8 mouse cellular contexts compared by ENCODE assay signal in genomic region chr9:63378174-63378573, GRCm38 (mm10). TPM values are rescaled to one million over a fixed set of nuclear protein-coding genes. Genes with fewer than 3 reads are reported as not detected.
DNase-seq lines count a peak whose midpoint lies in the region; ATAC-seq and TF ChIP-seq lines count a peak whose summit lies in the region.

No protein-coding gene starts in this region.

- H3K9me3 ChIP-seq in E14TG2a.4 (ENCODE audit: low read length), result no peaks in the 10 kb centered on the region
- H3K9me3 ChIP-seq in forebrain, embryonic 14.5 days (replicated peaks; ENCODE audit: control insufficient read depth, low read length), result no peaks in the 10 kb centered on the region
- no peaks in the 10 kb centered on the region for H3K9me3 ChIP-seq in liver, embryonic 13.5 days (replicated peaks)

- intact Hi-C loops in heart, postnatal 25 days (cut with DNase I), result no loop called here

- 20% methylated on average over 8 of the region's 8 CpGs for WGBS in forebrain, embryonic 14.5 days
- 18% methylated on average over 8 of the region's 8 CpGs for WGBS in liver, embryonic 13.5 days (ENCODE audit: insufficient replicate concordance)

- H3K9ac ChIP-seq in forebrain, embryonic 14.5 days (ENCODE audit: low read length), result peak overlapping the region; percentile 88
- H3K9ac ChIP-seq in liver, embryonic 13.5 days, result peak overlapping the region; percentile 91

- H3K27ac ChIP-seq in forebrain, embryonic 14.5 days (ENCODE audit: low read depth, low read length), result peak overlapping the region; percentile 74; the same call in 1 of the 2 replicates
- H3K27ac ChIP-seq in liver, embryonic 13.5 days, result peak overlapping the region; percentile 86; the same call in 1 of the 2 replicates

- peak; percentile 27 for ATAC-seq in forebrain, embryonic 14.5 days
- ATAC-seq in liver, embryonic 13.5 days (ENCODE audit: low read depth), result no peak

- H3K27me3 ChIP-seq in E14TG2a.4 (ENCODE audit: insufficient read depth, low read length), result no peaks in the 10 kb centered on the region
- H3K27me3 ChIP-seq in forebrain, embryonic 14.5 days (replicated peaks; ENCODE audit: control insufficient read depth, insufficient read depth, low read length), result no peaks in the 10 kb centered on the region
- no peaks in the 10 kb centered on the region for H3K27me3 ChIP-seq in liver, embryonic 13.5 days

- H3K4me3 ChIP-seq in E14TG2a.4 (replicated peaks; ENCODE audit: low read length), result peak overlapping the region; percentile 84
- H3K4me3 ChIP-seq in forebrain, embryonic 14.5 days (ENCODE audit: low read depth, low read length), result peak overlapping the region; percentile 76
- H3K4me3 ChIP-seq in liver, embryonic 13.5 days (replicated peaks), result peak overlapping the region; percentile 83

- peak overlapping the region; percentile 75 for H3K4me2 ChIP-seq in forebrain, embryonic 14.5 days (ENCODE audit: low read length)
- H3K4me2 ChIP-seq in liver, embryonic 13.5 days, result peak overlapping the region; percentile 86

- peak; percentile 40 for DNase-seq in heart, adult 11 months
- no peak for DNase-seq in heart, postnatal 25 days (ENCODE audit: low spot score)
- DNase-seq in forebrain, embryonic 14.5 days (ENCODE audit: low spot score), result peak; percentile 22
- no peak for DNase-seq in liver, embryonic 13.5 days
- no peak for DNase-seq in right cerebral cortex, postnatal 4 days
- no peak for DNase-seq in cerebellum, adult 11 months
- no peak for DNase-seq in cerebellum, adult 9-10 months

- no peak for TF ChIP-seq CTCF in E14TG2a.4 (conservative IDR thresholded peaks at IDR 0.05; ENCODE audit: low read length)

- H3K4me1 ChIP-seq in E14TG2a.4 (replicated peaks; ENCODE audit: low read depth, low read length), result peaks cover 13% of the 10 kb centered on the region
- peaks cover 23% of the 10 kb centered on the region for H3K4me1 ChIP-seq in forebrain, embryonic 14.5 days (ENCODE audit: control insufficient read depth, insufficient read depth, low read length)
- peaks cover 41% of the 10 kb centered on the region for H3K4me1 ChIP-seq in liver, embryonic 13.5 days (replicated peaks)

- peaks cover 21% of the 10 kb centered on the region for H3K36me3 ChIP-seq in E14TG2a.4 (ENCODE audit: insufficient read depth, low read length)
- no peaks in the 10 kb centered on the region for H3K36me3 ChIP-seq in forebrain, embryonic 14.5 days (ENCODE audit: control insufficient read depth, insufficient read depth, low read length)
- no peaks in the 10 kb centered on the region; the same call in 1 of the 2 replicates for H3K36me3 ChIP-seq in liver, embryonic 13.5 days

RNA-seq across cellular contexts. Expression of gene Map2k5, which starts 0.5 kb away (rescaled TPM):
- 10 to 100 TPM; 18.7 to 19.8 TPM for total RNA-seq in heart, postnatal 25 days (2021)
- polyA plus RNA-seq in forebrain, embryonic 14.5 days (2014; fragmentation: Nextera tagmentation; extraction: Ambion mirVana), result 38.3 and 40.3 TPM in 2 replicates
- polyA plus RNA-seq in liver, embryonic 13.5 days (2015; fragmentation: Nextera tagmentation; extraction: Ambion mirVana), result 10.5 and 11.0 TPM in 2 replicates

RNA-seq across cellular contexts. Expression of gene 2300009A05Rik, which starts 20.9 kb away (rescaled TPM):
- 10 to 100 TPM; 36.2 to 37.3 TPM for total RNA-seq in heart, postnatal 25 days (2021)
- polyA plus RNA-seq in forebrain, embryonic 14.5 days (2014; fragmentation: Nextera tagmentation; extraction: Ambion mirVana), result 64.4 and 69.7 TPM in 2 replicates
- polyA plus RNA-seq in liver, embryonic 13.5 days (2015; fragmentation: Nextera tagmentation; extraction: Ambion mirVana), result 28.2 and 29.6 TPM in 2 replicates

Comparison
In these comparisons a context has a peak if more than half of its experiments do, and no peak if none do; other contexts are left out.
1. DNase-seq: peak in heart, adult 11 months (single experiment) and forebrain, embryonic 14.5 days (single experiment); none in heart, postnatal 25 days (single experiment), liver, embryonic 13.5 days (single experiment), right cerebral cortex, postnatal 4 days (single experiment), cerebellum, adult 11 months (single experiment) and cerebellum, adult 9-10 months (single experiment).
2. Peak in every context shown above with its lines, with median percentiles within 50 percentile points of each other: H3K4me3 ChIP-seq.